Mouse (Mus musculus) stomach, postnatal 0 days (tissue): ENCODE measurements at regions not wholly inside any gene's neighbourhood (a gene's known extent, or its start where the extent isn't known, plus 50 kb on each side); places are given as distances from the start of the nearest gene placed in this dataset.

ENCODE experiments used
- ATAC-seq: fragments of 200-750 bp; cut with Nextera tagmentation; 2 replicates; pipeline ENCODE4 v1.8.0; 2017; ENCODE audit not compliant: low FRiP score, low TSS enrichment
- DNase-seq: peaks from one replicate; pipeline ENCODE4 v3.0.0-alpha.2; 2016; ENCODE audit warnings: low spot score
- H3K27ac ChIP-seq: fragments of 300-500 bp; sonication (generic); replicated peaks from 2 replicates; pipeline ENCODE4 v1.5.1; 2014; ENCODE audit warnings: mild to moderate bottlenecking, control low read depth
- H3K27me3 ChIP-seq: fragments of 300-500 bp; sonication (generic); 2 replicates; pipeline ENCODE4 v1.6.1; 2014; ENCODE audit warnings: low read length; ENCODE audit not compliant: control insufficient read depth, insufficient read depth
- H3K36me3 ChIP-seq: fragments of 300-500 bp; sonication (generic); 2 replicates; pipeline ENCODE4 v1.6.1; 2014; ENCODE audit warnings: low read length, mixed read lengths; ENCODE audit not compliant: control insufficient read depth, insufficient read depth
- H3K4me1 ChIP-seq: fragments of 300-500 bp; sonication (generic); replicated peaks from 2 replicates; pipeline ENCODE4 v1.6.1; 2014; ENCODE audit warnings: antibody characterized with exemption; ENCODE audit not compliant: control insufficient read depth, insufficient read depth
- H3K4me2 ChIP-seq: fragments of 300-500 bp; sonication (generic); replicated peaks from 2 replicates; pipeline ENCODE4 v1.6.1; 2014; ENCODE audit warnings: low read depth, mild to moderate bottlenecking, control low read depth, moderate library complexity
- H3K4me3 ChIP-seq: fragments of 300-500 bp; sonication (generic); 2 replicates; pipeline ENCODE4 v1.5.1; 2014; ENCODE audit warnings: low read depth, low read length, control low read depth
- H3K9ac ChIP-seq: fragments of 300-500 bp; sonication (generic); 2 replicates; pipeline ENCODE4 v1.6.1; 2014; ENCODE audit warnings: mild to moderate bottlenecking, low read length, control low read depth, mixed read lengths
- H3K9me3 ChIP-seq: fragments of 300-500 bp; sonication (generic); 2 replicates; pipeline ENCODE4 v1.6.1; 2016; ENCODE audit warnings: low read length; ENCODE audit not compliant: control insufficient read depth
- CTCF ChIP-seq: IDR thresholded peaks from 2 replicates; pipeline ENCODE4 v1.5.1; 2016; ENCODE audit warnings: antibody characterized with exemption, low read depth, mild to moderate bottlenecking, moderate library complexity
- EP300 ChIP-seq: optimal IDR thresholded peaks from 2 replicates; pipeline ENCODE3; 2016; ENCODE audit warnings: antibody characterized with exemption
- WGBS: fragments of 180-500 bp; shearing (Covaris S2); extraction: QIAGEN DNeasy Blood & Tissue Kit; methylation state at CpG from one replicate; pipeline ENCODE4 v1.1.7; 2014; 5-methylcytosine and 5-hydroxymethylcytosine counted together

DNA sequence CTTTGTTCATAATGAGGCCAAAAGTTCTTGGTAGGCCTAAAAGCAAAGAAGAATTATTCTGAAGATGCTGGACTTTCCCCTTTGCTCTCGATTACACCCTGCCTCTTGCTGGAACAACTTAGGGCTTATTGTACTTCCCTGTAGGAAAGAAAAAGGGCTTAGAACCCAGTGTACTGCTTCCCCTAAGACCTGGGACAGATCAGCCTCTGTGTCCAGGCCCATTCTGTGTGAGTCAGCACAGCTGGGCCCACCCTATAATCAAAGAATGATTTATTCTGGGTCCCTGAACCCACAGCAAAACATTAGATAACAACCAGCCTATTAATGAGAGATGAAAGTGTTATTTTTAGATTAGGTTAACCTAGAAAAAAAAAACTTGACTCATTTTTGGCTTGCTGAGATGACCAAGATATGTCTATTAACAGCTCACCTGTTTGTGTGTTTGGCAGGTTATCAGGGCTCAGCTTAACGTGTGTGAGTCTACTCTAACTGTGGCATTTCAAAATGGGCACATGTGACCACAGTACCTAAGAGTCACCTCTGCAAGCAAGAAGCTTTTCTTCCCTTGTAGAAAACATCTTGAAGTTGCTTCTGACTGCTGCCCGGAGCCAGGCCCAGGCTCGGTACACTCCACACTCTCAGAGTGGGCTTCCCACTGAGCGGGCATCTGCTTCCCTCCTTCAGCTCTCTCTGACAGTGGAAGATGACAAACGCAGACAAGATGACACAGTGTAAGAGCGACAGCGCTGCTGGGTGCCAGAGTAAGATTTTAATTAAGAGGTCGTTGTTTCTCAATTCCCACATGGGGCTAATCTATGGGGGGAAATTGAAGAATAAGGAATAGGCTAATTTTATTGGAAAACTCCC lies 115.9 kb upstream of the Foxq1 start:
- WGBS: 71% methylated on average over 9 of the region's 9 CpGs
- ATAC-seq: peak; percentile 92

DNA sequence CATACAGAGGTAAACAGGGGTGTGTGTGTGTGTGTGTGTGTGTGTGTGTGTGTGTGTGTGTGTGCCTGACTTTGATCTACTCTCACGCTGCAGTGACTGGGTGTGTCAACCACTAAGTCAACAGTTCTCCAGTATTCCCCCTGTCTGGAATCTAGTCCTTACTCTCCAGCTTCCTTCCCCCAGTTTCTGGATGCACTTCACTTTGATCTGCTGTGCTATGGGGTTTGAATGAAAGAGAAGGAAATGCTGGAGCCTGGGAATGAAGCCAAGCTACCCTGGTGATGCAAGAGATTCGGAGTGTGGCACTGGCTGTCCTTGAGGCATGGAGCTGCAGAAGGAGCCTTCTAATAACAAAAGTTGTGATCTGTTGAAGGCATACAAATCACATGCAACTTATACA lies 97.1 kb upstream of the Foxq1 start:
- Histone ChIP-seq H3K27me3 (no peaks in the 10 kb centered on the region), H3K4me3 (no peak overlapping the region), H3K9me3 (no peaks in the 10 kb centered on the region), H3K4me2 (no peak overlapping the region), H3K27ac (no peak overlapping the region), H3K4me1 (no peaks in the 10 kb centered on the region), H3K9ac (no peak overlapping the region), H3K36me3 (no peaks in the 10 kb centered on the region)
- DNase-seq (peak; percentile 69), ATAC-seq (peak; percentile 73)
- TF ChIP-seq CTCF (no peak), EP300 (no peak)
- 30% methylated on average over 2 of the region's 2 CpGs for WGBS

More for the DNA sequence above, 115.9 kb upstream of the Foxq1 start:
- no peaks in the 10 kb centered on the region for H3K36me3 ChIP-seq
- 0 out of 2 replicates have a peak, but pooled peaks cover 2% of the 10 kb centered on the region for H3K4me1 ChIP-seq
- TF ChIP-seq EP300: no peak
- TF ChIP-seq CTCF: no peak
- no peaks in the 10 kb centered on the region for H3K27me3 ChIP-seq
- H3K4me3 ChIP-seq: no peak overlapping the region
- H3K27ac ChIP-seq: 0 out of 2 replicates have a peak overlapping the region, but pooled peaks have one; percentile 35
- H3K9ac ChIP-seq: no peak overlapping the region
- peak; percentile 39 for DNase-seq
- H3K9me3 ChIP-seq: no peaks in the 10 kb centered on the region
- H3K4me2 ChIP-seq: no peak overlapping the region

DNA sequence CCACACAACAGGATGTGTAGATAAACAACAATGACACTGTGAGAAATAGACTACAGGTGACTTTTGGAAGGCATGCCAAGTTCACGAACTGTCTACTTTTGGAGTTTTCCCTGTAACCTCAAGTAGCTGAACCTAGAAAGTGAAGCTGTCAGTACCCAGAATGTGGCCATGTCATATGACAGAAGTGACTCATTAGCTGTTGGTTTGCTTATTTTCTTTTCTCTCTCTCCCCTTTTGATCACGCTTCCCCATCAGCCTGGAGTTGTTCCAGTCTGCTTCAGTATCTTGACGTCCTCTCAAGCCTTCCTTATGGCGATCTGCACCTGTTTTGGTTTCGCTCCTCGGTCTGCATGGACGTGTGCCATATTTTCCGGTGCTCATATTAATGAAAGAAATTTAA lies 90.8 kb upstream of the Foxq1 start:
- 66% methylated on average over 8 of the region's 8 CpGs for WGBS
- H3K27me3 ChIP-seq: no peaks in the 10 kb centered on the region
- no peaks in the 10 kb centered on the region for H3K9me3 ChIP-seq
- no peak overlapping the region for H3K27ac ChIP-seq
- H3K9ac ChIP-seq: no peak overlapping the region
- no peaks in the 10 kb centered on the region for H3K4me1 ChIP-seq
- no peak overlapping the region for H3K4me3 ChIP-seq
- no peak for ATAC-seq
- TF ChIP-seq EP300 (no peak), CTCF (no peak)
- no peak for DNase-seq
- H3K36me3 ChIP-seq: no peaks in the 10 kb centered on the region
- H3K4me2 ChIP-seq: no peak overlapping the region

DNA sequence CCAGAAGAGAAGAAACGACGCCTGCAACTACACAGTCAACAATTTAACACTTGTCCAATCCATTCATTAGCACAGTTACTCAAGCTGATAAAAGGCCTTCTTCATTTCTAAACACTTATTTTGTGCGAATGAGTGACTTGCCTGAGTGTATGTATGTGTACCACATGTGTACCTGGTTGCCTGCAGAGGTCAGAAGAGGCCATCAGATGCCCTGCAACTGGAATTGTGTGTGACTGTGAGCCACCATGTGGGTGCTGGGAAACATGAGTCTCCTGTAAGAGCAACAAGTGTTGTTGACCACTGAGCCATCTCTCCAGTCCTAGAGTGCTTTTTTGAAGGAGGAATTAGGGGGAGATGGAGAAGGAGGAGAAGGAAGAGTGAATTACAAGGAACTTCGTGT lies 90.2 kb upstream of the Foxq1 start:
- Histone ChIP-seq H3K27ac (no peak overlapping the region), H3K4me2 (no peak overlapping the region), H3K9ac (no peak overlapping the region), H3K27me3 (no peaks in the 10 kb centered on the region), H3K9me3 (no peaks in the 10 kb centered on the region), H3K36me3 (no peaks in the 10 kb centered on the region), H3K4me1 (no peaks in the 10 kb centered on the region), H3K4me3 (no peak overlapping the region)
- no peak for ATAC-seq
- 74% methylated on average over 4 of the region's 4 CpGs for WGBS
- TF ChIP-seq CTCF (peak; percentile 22), EP300 (no peak)
- DNase-seq: no peak

DNA sequence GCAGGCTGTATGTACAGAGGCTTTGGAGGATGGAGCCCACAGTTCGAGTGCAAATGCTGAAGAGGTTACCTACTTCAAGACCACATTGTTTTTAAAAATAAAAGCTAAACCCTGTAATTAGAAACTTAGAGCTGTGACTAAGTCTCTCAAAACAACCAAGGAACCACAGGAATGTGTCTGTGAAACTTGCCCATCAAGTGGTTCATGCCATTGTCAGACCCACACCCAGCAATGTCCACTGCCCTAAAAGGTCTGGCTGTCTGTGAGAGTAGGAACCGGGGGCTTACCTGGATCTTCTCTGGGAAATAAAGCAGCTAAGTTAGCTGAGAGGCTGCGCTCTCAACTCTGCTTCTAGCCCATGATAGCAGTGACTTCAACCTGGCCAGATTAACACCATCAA lies 87.8 kb upstream of the Foxq1 start:
- ATAC-seq: no peak
- Histone ChIP-seq H3K9ac (no peak overlapping the region), H3K27me3 (no peaks in the 10 kb centered on the region), H3K27ac (no peak overlapping the region), H3K4me1 (no peaks in the 10 kb centered on the region), H3K4me3 (no peak overlapping the region), H3K4me2 (no peak overlapping the region), H3K36me3 (no peaks in the 10 kb centered on the region), H3K9me3 (no peaks in the 10 kb centered on the region)
- WGBS: 81% methylated on average over 3 of the region's 3 CpGs
- TF ChIP-seq CTCF (no peak), EP300 (no peak)
- DNase-seq: no peak

DNA sequence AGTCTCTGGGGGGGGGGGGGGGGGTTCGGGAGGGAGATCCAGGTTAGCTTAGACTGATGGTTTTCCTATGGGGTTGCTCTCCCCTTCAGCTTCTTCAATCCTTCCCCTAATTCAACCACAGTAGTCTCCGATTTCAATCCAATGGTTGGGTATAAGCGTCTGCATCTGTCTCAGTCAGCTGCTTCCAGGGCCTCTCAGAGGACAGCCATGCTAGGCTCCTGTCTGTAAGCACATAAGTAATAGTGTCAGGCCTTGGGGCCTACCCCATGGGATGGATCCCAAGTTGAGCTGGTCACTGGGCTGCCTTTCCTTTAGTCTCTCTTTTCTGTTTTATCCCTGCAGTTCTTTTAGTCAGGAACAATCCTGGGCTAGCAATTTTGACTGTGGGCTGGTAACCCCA lies 87.0 kb upstream of the Foxq1 start:
- no peaks in the 10 kb centered on the region for H3K4me1 ChIP-seq
- no peak overlapping the region for H3K4me3 ChIP-seq
- ATAC-seq: no peak
- H3K36me3 ChIP-seq: no peaks in the 10 kb centered on the region
- WGBS: 71% methylated on average over 3 of the region's 3 CpGs
- no peak overlapping the region for H3K4me2 ChIP-seq
- DNase-seq: no peak
- no peaks in the 10 kb centered on the region for H3K27me3 ChIP-seq
- no peaks in the 10 kb centered on the region for H3K9me3 ChIP-seq
- H3K27ac ChIP-seq: no peak overlapping the region
- H3K9ac ChIP-seq: no peak overlapping the region
- TF ChIP-seq CTCF (no peak), EP300 (no peak)
